Mouse (Mus musculus): Measurements from ENCODE around the gene Rnaseh2a. TPM values are rescaled to one million over a fixed set of nuclear protein-coding genes. Genes with fewer than 3 reads are reported as not detected.
A peak's percentile ranks its signal among the peaks of the same experiment; 100 is the strongest.

Gene Rnaseh2a
- total and polyA plus RNA-seq, 3 experiments, result 105 to 109 TPM; not detected in 1

DNA sequence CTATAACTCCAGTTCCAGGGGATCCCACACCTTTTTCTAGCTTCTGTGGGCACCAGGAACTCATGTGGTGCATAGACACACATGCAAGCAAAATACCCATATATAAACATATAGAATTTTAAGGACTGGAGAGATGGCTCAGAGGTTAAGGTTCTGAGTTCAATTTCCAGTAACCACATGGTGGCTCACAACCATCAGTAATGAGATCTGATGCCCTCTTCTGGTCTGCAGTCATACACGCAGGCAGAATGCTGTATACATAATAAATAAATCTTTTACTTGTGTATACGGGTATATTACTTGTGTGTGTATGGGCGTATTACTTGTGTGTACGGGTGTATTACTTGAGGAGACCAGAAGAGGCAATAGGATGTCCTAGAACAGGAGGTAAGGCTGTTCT is 5.6 kb downstream of the Rnaseh2a start:
- Histone ChIP-seq H3K36me3 (ENCODE audit: control insufficient read depth in 1 of 2, insufficient read depth in 2 of 2, low read length in 2 of 2) (peaks cover 0 to 19% of the 10 kb centered on the region in 2 experiments), H3K9me3 (replicated peaks; ENCODE audit: insufficient read depth, low read length) (no peaks in the 10 kb centered on the region), H3K79me2 (ENCODE audit: control insufficient read depth, insufficient read depth, low read length, poor library complexity) (peaks cover under 1% of the 10 kb centered on the region), H3K27me3 (ENCODE audit: control insufficient read depth in 1 of 2, insufficient read depth in 2 of 2, low read length in 2 of 2) (no peaks in the 10 kb centered on the region), H3K9ac (ENCODE audit: control insufficient read depth, low read depth, low read length, poor library complexity, severe bottlenecking) (no peak overlapping the region), H3K4me1 (ENCODE audit: control insufficient read depth in 1 of 2, insufficient read depth in 2 of 2, low read length in 2 of 2) (peaks cover 5 to 26% of the 10 kb centered on the region in 2 experiments), H3K27ac (ENCODE audit: control insufficient read depth, low read depth, low read length) (no peak overlapping the region), H3K4me3 (ENCODE audit: control insufficient read depth in 1 of 2, insufficient read depth in 1 of 2, low read depth in 2 of 2, low read length in 2 of 2) (no peak overlapping the region)
- no peak for DNase-seq (ENCODE audit: low read depth, low spot score)
- TF ChIP-seq CTCF (IDR thresholded peaks at IDR 0.05 in 2 of 3, conservative IDR thresholded peaks at IDR 0.05 in 1 of 3; ENCODE audit: control insufficient read depth in 1 of 3, insufficient read depth in 1 of 3, low read depth in 2 of 3, low read length in 3 of 3, poor library complexity in 1 of 3, severe bottlenecking in 1 of 3) (peak in 2 of 3 experiments; percentile 6 to 16; a peak in 1 of 6 replicates), POLR2A (IDR thresholded peaks at IDR 0.05; ENCODE audit: control insufficient read depth in 1 of 2, insufficient read depth in 1 of 2, low read depth in 1 of 2, low read length in 2 of 2, poor library complexity in 1 of 2) (no peak), GABPA (IDR thresholded peaks at IDR 0.05; ENCODE audit: low read depth, low read length) (no peak), ZNF384 (IDR thresholded peaks at IDR 0.05; ENCODE audit: low read depth, low read length) (no peak), TBP (IDR thresholded peaks at IDR 0.05; ENCODE audit: low read depth, low read length) (0 out of 2 replicates have a peak, but pooled peaks have one; percentile 32), USF1 (IDR thresholded peaks at IDR 0.05; ENCODE audit: low read depth, low read length) (no peak), POLR2AphosphoS5 (IDR thresholded peaks at IDR 0.05; ENCODE audit: borderline replicate concordance, low read depth, low read length) (no peak), MYB (IDR thresholded peaks at IDR 0.05; ENCODE audit: low read depth, low read length) (no peak), RCOR1 (IDR thresholded peaks at IDR 0.05; ENCODE audit: low read depth, low read length) (no peak), MAFK (IDR thresholded peaks at IDR 0.05; ENCODE audit: borderline replicate concordance, low read depth, low read length) (no peak), MYC (IDR thresholded peaks at IDR 0.05; ENCODE audit: low read depth, low read length) (no peak)

DNA sequence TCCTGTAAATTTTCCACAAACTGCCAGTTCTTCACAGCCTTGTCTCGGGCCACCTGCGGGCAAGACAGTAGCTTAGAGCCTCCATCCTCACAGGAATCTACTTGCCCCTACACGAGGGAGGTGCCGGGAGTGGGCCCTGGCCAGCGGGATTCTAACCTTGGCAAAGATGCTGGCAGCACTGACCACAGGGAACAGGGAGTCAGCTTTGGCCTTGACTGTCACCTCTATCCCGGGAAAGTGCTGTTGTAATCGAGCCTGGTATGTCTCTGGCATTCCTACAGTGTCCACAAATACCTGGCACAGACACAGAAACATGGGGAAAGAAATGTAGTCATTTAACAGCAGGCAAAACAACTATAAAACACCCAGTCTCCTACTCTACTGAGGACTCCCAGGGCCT is 9.8 kb downstream of the Rnaseh2a start:
- Histone ChIP-seq H3K36me3 (ENCODE audit: control insufficient read depth in 1 of 2, insufficient read depth in 2 of 2, low read length in 2 of 2) (peaks cover 0 to 3% of the 10 kb centered on the region in 2 experiments; a peak in 2 of 4 replicates), H3K27ac (ENCODE audit: control insufficient read depth, low read depth, low read length) (no peak overlapping the region), H3K4me3 (ENCODE audit: control insufficient read depth in 1 of 2, insufficient read depth in 1 of 2, low read depth in 2 of 2, low read length in 2 of 2) (no peak overlapping the region), H3K27me3 (ENCODE audit: control insufficient read depth in 1 of 2, insufficient read depth in 2 of 2, low read length in 2 of 2) (no peaks in the 10 kb centered on the region), H3K9me3 (replicated peaks; ENCODE audit: insufficient read depth, low read length) (no peaks in the 10 kb centered on the region), H3K4me1 (ENCODE audit: control insufficient read depth in 1 of 2, insufficient read depth in 2 of 2, low read length in 2 of 2) (no peaks in the 10 kb centered on the region), H3K9ac (ENCODE audit: control insufficient read depth, low read depth, low read length, poor library complexity, severe bottlenecking) (no peak overlapping the region), H3K79me2 (ENCODE audit: control insufficient read depth, insufficient read depth, low read length, poor library complexity) (no peaks in the 10 kb centered on the region)
- no peak for DNase-seq (ENCODE audit: low read depth, low spot score)
- TF ChIP-seq RAD21 (IDR thresholded peaks at IDR 0.05; ENCODE audit: low read depth, low read length) (no peak), BHLHE40 (IDR thresholded peaks at IDR 0.05; ENCODE audit: borderline replicate concordance, low read depth, low read length) (no peak), POLR2AphosphoS5 (IDR thresholded peaks at IDR 0.05; ENCODE audit: borderline replicate concordance, low read depth, low read length) (no peak), CHD1 (IDR thresholded peaks at IDR 0.05; ENCODE audit: low read depth, low read length) (no peak), MXI1 (IDR thresholded peaks at IDR 0.05; ENCODE audit: low read depth, low read length) (no peak), HCFC1 (IDR thresholded peaks at IDR 0.05; ENCODE audit: low read depth, low read length) (no peak), MAZ (IDR thresholded peaks at IDR 0.05; ENCODE audit: low read depth, low read length) (no peak), TCF12 (IDR thresholded peaks at IDR 0.05; ENCODE audit: low read depth, low read length) (no peak), MAFK (IDR thresholded peaks at IDR 0.05; ENCODE audit: borderline replicate concordance, low read depth, low read length) (no peak), ZKSCAN1 (IDR thresholded peaks at IDR 0.05; ENCODE audit: low read depth, low read length) (no peak), CTCF (IDR thresholded peaks at IDR 0.05 in 2 of 3, conservative IDR thresholded peaks at IDR 0.05 in 1 of 3; ENCODE audit: control insufficient read depth in 1 of 3, insufficient read depth in 1 of 3, low read depth in 2 of 3, low read length in 3 of 3, poor library complexity in 1 of 3, severe bottlenecking in 1 of 3) (no peak), USF2 (IDR thresholded peaks at IDR 0.05; ENCODE audit: borderline replicate concordance in 1 of 2, insufficient read depth in 1 of 2, low read depth in 1 of 2, low read length in 2 of 2) (no peak), ZC3H11A (IDR thresholded peaks at IDR 0.05; ENCODE audit: low read depth, low read length) (no peak)

Measured in MEL (cell line).